Comparison of ENCODE assay signal across 18 mouse cellular contexts in genomic region chr4:102514972-102515835, GRCm38 (mm10).
DNase-seq lines count a peak whose midpoint lies in the region; ATAC-seq and TF ChIP-seq lines count a peak whose summit lies in the region.
"Had no signal": no experiment of that assay in that cellular context is flagged by ENCODE, and none has a peak within 500 bp of the region (broad histone marks: within the 10 kb centered on the region; RNA-seq: fewer than 3 reads in every experiment).

No protein-coding gene starts in this region.

- no peak for TF ChIP-seq POLR2A in bone marrow macrophage, adult 2 months (IDR thresholded peaks at IDR 0.05; ENCODE audit: borderline replicate concordance, low read depth, low read length)

- H3K27me3 ChIP-seq in kidney, embryonic 14.5 days (ENCODE audit: control insufficient read depth, insufficient read depth, low read length), result no peaks in the 10 kb centered on the region
- H3K27me3 ChIP-seq: stomach, embryonic 15.5 days had no signal

- WGBS in kidney, embryonic 14.5 days, result 72% methylated on average over 3 of the region's 3 CpGs

- H3K4me3 ChIP-seq in kidney, embryonic 14.5 days (ENCODE audit: low read length), result no peak overlapping the region
- H3K4me3 ChIP-seq in bone marrow macrophage, adult 2 months (ENCODE audit: insufficient read depth, low read length), result no peak overlapping the region
- no peak overlapping the region for H3K4me3 ChIP-seq in layer of hippocampus, adult 2 months
- H3K4me3 ChIP-seq: forebrain, embryonic 12.5 days; stomach, embryonic 15.5 days had no signal

- no peak overlapping the region for H3K4me2 ChIP-seq in kidney, embryonic 14.5 days (replicated peaks; ENCODE audit: low read depth, low read length)
- H3K4me2 ChIP-seq: forebrain, embryonic 12.5 days; hindbrain, embryonic 14.5 days; stomach, embryonic 15.5 days had no signal

- H3K27ac ChIP-seq in kidney, embryonic 14.5 days (ENCODE audit: low read depth, low read length), result no peak overlapping the region
- H3K27ac ChIP-seq in bone marrow macrophage, adult 2 months (ENCODE audit: insufficient read depth, low read depth, low read length), result peak overlapping the region; percentile 51
- H3K27ac ChIP-seq in layer of hippocampus, adult 2 months, result no peak overlapping the region
- H3K27ac ChIP-seq: forebrain, embryonic 12.5 days; hindbrain, embryonic 14.5 days; stomach, embryonic 15.5 days had no signal

- peaks cover 8% of the 10 kb centered on the region; the same call in 1 of the 2 replicates for H3K4me1 ChIP-seq in kidney, embryonic 14.5 days (ENCODE audit: control insufficient read depth, insufficient read depth, low read length)
- peaks cover 42% of the 10 kb centered on the region for H3K4me1 ChIP-seq in bone marrow macrophage, adult 2 months (ENCODE audit: control insufficient read depth, insufficient read depth, low read length)

- no peak overlapping the region for H3K9ac ChIP-seq in kidney, embryonic 14.5 days (ENCODE audit: low read depth, low read length)
- H3K9ac ChIP-seq: forebrain, embryonic 12.5 days; hindbrain, embryonic 14.5 days; stomach, embryonic 15.5 days had no signal

- TF ChIP-seq CTCF in bone marrow macrophage, adult 2 months (IDR thresholded peaks at IDR 0.05; ENCODE audit: low read depth, low read length), result no peak
- no peak for TF ChIP-seq CTCF in layer of hippocampus, adult 2 months (conservative IDR thresholded peaks at IDR 0.05)

- DNase-seq in heart, adult 11 months, result peak; percentile 64
- DNase-seq in heart, adult 18-20 months, result no peak
- DNase-seq in kidney, postnatal 36 days, result peak; percentile 28 to 46
- peak; percentile 8 for DNase-seq in naive thymus-derived CD4-positive, alpha-beta T cell, adult 2 months (ENCODE audit: low read depth)
- DNase-seq in layer of hippocampus, adult 2 months (ENCODE audit: low spot score in 2 of 2), result no peak
- no peak for DNase-seq in left cerebral cortex, adult 9 months (ENCODE audit: low spot score in 2 of 2)
- DNase-seq: cerebellum, postnatal 10 days; embryo, embryonic 11 days; gastrocnemius, postnatal 25 days; heart, postnatal 14 days; liver; thymus, adult 2 months had no signal

- ATAC-seq in kidney, embryonic 14.5 days (ENCODE audit: low FRiP score, low TSS enrichment), result no peak
- ATAC-seq: intestine, embryonic 16.5 days had no signal

- H3K9me3 ChIP-seq in kidney, embryonic 14.5 days (ENCODE audit: control insufficient read depth, low read length), result no peaks in the 10 kb centered on the region
- H3K9me3 ChIP-seq: forebrain, embryonic 12.5 days; stomach, embryonic 15.5 days had no signal

- H3K36me3 ChIP-seq in kidney, embryonic 14.5 days (ENCODE audit: control insufficient read depth, insufficient read depth, low read length), result no peaks in the 10 kb centered on the region
- H3K36me3 ChIP-seq: forebrain, embryonic 12.5 days; stomach, embryonic 15.5 days had no signal

Comparison
In these comparisons a context has a peak if more than half of its experiments do, and no peak if none do; other contexts are left out.
1. DNase-seq: peak in heart, adult 11 months (single experiment), kidney, postnatal 36 days (2 of 2) and naive thymus-derived CD4-positive, alpha-beta T cell, adult 2 months (single experiment); none in heart, adult 18-20 months (0 of 2), layer of hippocampus, adult 2 months (0 of 2) and left cerebral cortex, adult 9 months (0 of 2).